Mouse (Mus musculus) CH12.LX (cell line): ENCODE data around the gene Bsdc1. TPM values are rescaled to one million over a fixed set of nuclear protein-coding genes. Genes with fewer than 3 reads are reported as not detected.
A peak's percentile ranks its signal among the peaks of the same experiment; 100 is the strongest.

Experiments
- DNase-seq: peaks from one replicate; pipeline ENCODE4 v3.0.0-alpha.2; 2013; ENCODE audit errors: extremely low read depth
- H3K27ac ChIP-seq: 2 replicates; pipeline ENCODE4 v1.5.1; 2012; ENCODE audit warnings: low read depth, mild to moderate bottlenecking, control low read depth, moderate library complexity; ENCODE audit not compliant: insufficient read depth
- H3K27me3 ChIP-seq: replicated peaks from 2 replicates; pipeline ENCODE3; 2012; ENCODE audit warnings: inconsistent platforms
- H3K36me3 ChIP-seq, 2 experiments: replicated peaks in 1 of 2; 2 replicates each; pipeline versions ENCODE3 to v1.6.1; 2012; ENCODE audit warnings: inconsistent platforms in 1 of 2, low read length in 1 of 2, mild to moderate bottlenecking in 1 of 2, mixed read lengths in 1 of 2, moderate library complexity in 1 of 2; ENCODE audit not compliant: control insufficient read depth in 1 of 2, insufficient read depth in 1 of 2
- H3K4me1 ChIP-seq, 2 experiments: 2 replicates each; pipeline ENCODE4 v1.6.1; 2012; ENCODE audit warnings: inconsistent platforms in 1 of 2, moderate library complexity in 1 of 2; ENCODE audit not compliant: insufficient read depth in 2 of 2, control insufficient read depth in 1 of 2
- H3K4me2 ChIP-seq: 2 replicates; pipeline ENCODE4 v1.6.1; 2012; ENCODE audit warnings: low read depth, mild to moderate bottlenecking, control low read depth; ENCODE audit not compliant: poor library complexity, insufficient read depth, severe bottlenecking
- H3K4me3 ChIP-seq, 3 experiments: fragments of 150-350 bp in 1 of 3; sonication (generic) in 1 of 3; replicated peaks in 1 of 3; 2 replicates each; pipeline versions ENCODE3 to v1.5.1; 2011 to 2012; ENCODE audit warnings: low read depth in 2 of 3, low read length in 2 of 3, mild to moderate bottlenecking in 2 of 3, moderate library complexity in 2 of 3, control low read depth in 1 of 3, improper control_type of control experiment in 1 of 3, inconsistent platforms in 1 of 3, mixed read lengths in 1 of 3; ENCODE audit not compliant: poor library complexity in 1 of 3
- H3K79me2 ChIP-seq: replicated peaks from 2 replicates; pipeline ENCODE4 v1.6.1; 2012; ENCODE audit warnings: mild to moderate bottlenecking, moderate library complexity; ENCODE audit not compliant: control insufficient read depth, poor library complexity, insufficient read depth, severe bottlenecking; ENCODE audit errors: extremely low read depth
- H3K9ac ChIP-seq: 2 replicates; pipeline ENCODE4 v1.6.1; 2012; ENCODE audit warnings: low read depth, mild to moderate bottlenecking, control low read depth, moderate library complexity; ENCODE audit not compliant: insufficient read depth
- H3K9me3 ChIP-seq: replicated peaks from 2 replicates; pipeline ENCODE3; 2012; ENCODE audit warnings: low read length, inconsistent platforms, mixed read lengths
- CHD1 ChIP-seq: IDR thresholded peaks from 2 replicates; pipeline ENCODE4 v1.6.1; 2012; ENCODE audit warnings: low read depth, low read length, improper control_type of control experiment, inconsistent platforms
- CHD2 ChIP-seq: IDR thresholded peaks from 2 replicates; pipeline ENCODE4 v1.6.1; 2011; ENCODE audit warnings: low read length, improper control_type of control experiment
- E2F4 ChIP-seq: IDR thresholded peaks from 2 replicates; pipeline ENCODE4 v1.6.1; 2011; ENCODE audit warnings: low read depth, low read length, improper control_type of control experiment; ENCODE audit not compliant: insufficient replicate concordance
- ELF1 ChIP-seq: IDR thresholded peaks from 2 replicates; pipeline ENCODE4 v1.6.1; 2014; ENCODE audit warnings: low read depth, mild to moderate bottlenecking, inconsistent platforms, low read length, improper control_type of control experiment
- HCFC1 ChIP-seq: IDR thresholded peaks from 2 replicates; pipeline ENCODE4 v1.6.1; 2012; ENCODE audit warnings: low read depth, mild to moderate bottlenecking, inconsistent platforms, low read length, improper control_type of control experiment
- MAFK ChIP-seq: IDR thresholded peaks from 2 replicates; pipeline ENCODE4 v1.6.1; 2011; ENCODE audit warnings: low read length, improper control_type of control experiment; ENCODE audit not compliant: insufficient replicate concordance
- POLR2A ChIP-seq: IDR thresholded peaks from 2 replicates; pipeline ENCODE4 v1.6.1; 2011; ENCODE audit warnings: low read depth, mild to moderate bottlenecking, improper control_type of control experiment, low read length
- POLR2AphosphoS2 ChIP-seq: IDR thresholded peaks from 2 replicates; pipeline ENCODE4 v1.6.1; 2011; ENCODE audit warnings: low read depth, low read length, improper control_type of control experiment
- RCOR1 ChIP-seq: conservative IDR thresholded peaks from 2 replicates; pipeline ENCODE4 v1.6.1; 2012; ENCODE audit warnings: low read depth, mild to moderate bottlenecking, inconsistent platforms, low read length, improper control_type of control experiment
- SIN3A ChIP-seq: IDR thresholded peaks from 2 replicates; pipeline ENCODE4 v1.6.1; 2012; ENCODE audit warnings: low read length, improper control_type of control experiment, inconsistent platforms
- TBP ChIP-seq: conservative IDR thresholded peaks from 2 replicates; pipeline ENCODE4 v1.6.1; 2011; ENCODE audit warnings: low read depth, low read length, improper control_type of control experiment
- TCF12 ChIP-seq: IDR thresholded peaks from 2 replicates; pipeline ENCODE4 v1.6.1; 2014; ENCODE audit warnings: low read depth, mild to moderate bottlenecking, inconsistent platforms, low read length, improper control_type of control experiment
- UBTF ChIP-seq: IDR thresholded peaks from 2 replicates; pipeline ENCODE4 v1.6.1; 2012; ENCODE audit warnings: low read depth, mild to moderate bottlenecking, inconsistent platforms, low read length, improper control_type of control experiment, moderate library complexity
- dilution Hi-C: fragments of 300-500 bp; cut with MboI; formaldehyde crosslinking; loops from 2 replicates; pipeline ENCODE4 v1.14.3; 2020; ENCODE audit warnings: low sequenced_read_pairs; ENCODE audit not compliant: extremely low pct_unique_long_range_greater_than_20kb, extremely low pct_ligation_motif_present
- in situ Hi-C: fragments of 300-500 bp; cut with MboI; formaldehyde crosslinking; loops from 3 replicates; pipeline ENCODE4 v1.14.3; 2019; ENCODE audit warnings: low sequenced_read_pairs, low pct_ligation_motif_present, low pct_unique_long_range_greater_than_20kb, mixed read lengths
- polyA plus RNA-seq: library from polyadenylated mRNA; unstranded; fragments of >175 nt; gene quantifications from 2 replicates; pipeline ENCODE4 v1.2.1, GENCODE M21; 2012; ENCODE audit warnings: low read depth; ENCODE audit not compliant: insufficient read length
- total RNA-seq, 2 experiments: library from RNA; depleted of rRNA; stranded (reverse); fragments of 300-350 nt in 1 of 2; fragments of >200 nt in 1 of 2; gene quantifications; 2 replicates each; pipeline ENCODE4 v1.2.3; 2012 to 2014

Gene Bsdc1
- total and polyA plus RNA-seq, 3 experiments, result 16.1 to 20.6 (median 20.4) TPM

- no peaks in the 10 kb centered on the region for H3K79me2 ChIP-seq
- peaks cover 10 to 61% of the 10 kb centered on the region in 2 experiments for H3K4me1 ChIP-seq
- dilution Hi-C loops, result no loop called here
- TF ChIP-seq CHD1 (no peak), SIN3A (0 out of 2 replicates have a peak, but pooled peaks have one; percentile 8)
- TF ChIP-seq, all 38 proteins: peak for 1
- DNase-seq, result no peak
- H3K9ac ChIP-seq, result peak overlapping the region; percentile 4; the same call in 1 of the 2 replicates
- H3K27me3 ChIP-seq, result peaks cover 4% of the 10 kb centered on the region
- H3K9me3 ChIP-seq, result no peaks in the 10 kb centered on the region
- no peaks in the 10 kb centered on the region for H3K36me3 ChIP-seq
- no peak overlapping the region for H3K27ac ChIP-seq
- H3K4me2 ChIP-seq, result peak overlapping the region; percentile 88
- in situ Hi-C loops, result no loop called here
- H3K4me3 ChIP-seq, result peak overlapping the region in 2 of 3 experiments; percentile 47 to 53
Observed at GRCm38 (mm10) chr4:129508237-129508515, 46.8 kb downstream of the Bsdc1 start.

GRCm38 (mm10) chr4:129508834-129509600 is 47.6 kb downstream of the Bsdc1 start:
- H3K36me3 ChIP-seq, result no peaks in the 10 kb centered on the region
- in situ Hi-C loops (no loop called here), dilution Hi-C loops (no loop called here)
- peaks cover 11 to 54% of the 10 kb centered on the region in 2 experiments for H3K4me1 ChIP-seq
- H3K9me3 ChIP-seq, result no peaks in the 10 kb centered on the region
- H3K4me3 ChIP-seq, result peak overlapping the region in 2 of 3 experiments; percentile 47 to 53
- H3K79me2 ChIP-seq, result peaks cover 2% of the 10 kb centered on the region; the same call in 1 of the 2 replicates
- 0 out of 2 replicates have a peak overlapping the region, but pooled peaks have one; percentile 88 for H3K4me2 ChIP-seq
- DNase-seq, result no peak
- H3K27me3 ChIP-seq, result peaks cover 4% of the 10 kb centered on the region
- no peak overlapping the region for H3K9ac ChIP-seq
- TF ChIP-seq TCF12, result no peak
- 0 out of 2 replicates have a peak, but pooled peaks have one; percentile 34 for TF ChIP-seq TBP
- TF ChIP-seq E2F4, result no peak
- TF ChIP-seq ELF1, result peak; percentile 82
- no peak for TF ChIP-seq POLR2AphosphoS2
- 0 out of 2 replicates have a peak, but pooled peaks have one; percentile 27 for TF ChIP-seq POLR2A
- TF ChIP-seq, all 38 proteins: peak for 3
- H3K27ac ChIP-seq, result no peak overlapping the region

- H3K9ac ChIP-seq, result no peak overlapping the region
- DNase-seq, result no peak
- H3K4me3 ChIP-seq, result no peak overlapping the region
- dilution Hi-C loops (no loop called here), in situ Hi-C loops (no loop called here)
- H3K27ac ChIP-seq, result no peak overlapping the region
- peaks cover 4% of the 10 kb centered on the region; the same call in 1 of the 2 replicates for H3K79me2 ChIP-seq
- H3K9me3 ChIP-seq, result no peaks in the 10 kb centered on the region
- no peaks in the 10 kb centered on the region for H3K36me3 ChIP-seq
- H3K27me3 ChIP-seq, result peaks cover 4% of the 10 kb centered on the region
- no peak overlapping the region for H3K4me2 ChIP-seq
- peaks cover 11 to 48% of the 10 kb centered on the region in 2 experiments for H3K4me1 ChIP-seq
- no peak for TF ChIP-seq CHD1
- no peak for TF ChIP-seq MAFK
- no peak for TF ChIP-seq POLR2A
- no peak for TF ChIP-seq HCFC1
- TF ChIP-seq CHD2, result no peak
- TF ChIP-seq UBTF, result no peak
- no peak for TF ChIP-seq ELF1
- TF ChIP-seq RCOR1, result no peak
Observed at GRCm38 (mm10) chr4:129509650-129510049, 48.3 kb downstream of the Bsdc1 start.
